Mouse (Mus musculus): ENCODE results near the gene Sh2d3c.

The Sh2d3c gene

GRCm38 (mm10) chr2:32720681-32721229 lies at the start of gene Sh2d3c:
Sh2d3c (plus strand) TSS chr2:32721055.
- peak; percentile 75 for DNase-seq (ENCODE audit: low read depth)

DNA sequence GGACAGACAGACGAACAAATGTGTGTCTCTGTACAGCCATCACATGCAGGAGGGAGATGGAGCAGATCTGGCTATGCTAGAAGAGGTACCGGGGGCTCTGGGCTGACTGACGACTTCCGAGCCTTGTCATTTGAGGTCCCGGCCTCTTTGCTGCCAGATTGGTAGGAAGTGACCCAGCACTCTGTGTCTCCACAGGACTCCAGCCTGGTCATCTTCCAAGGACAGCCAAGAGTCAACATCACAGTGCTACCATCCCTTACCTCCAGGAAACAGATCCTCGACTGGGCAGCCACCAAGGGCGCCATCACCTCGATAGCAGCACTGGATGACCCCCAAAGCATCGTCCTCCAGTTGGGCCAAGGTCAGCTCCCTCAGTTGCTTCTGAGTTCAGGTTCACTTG lies 49.7 kb upstream of the Sh2d3c start:
- DNase-seq (ENCODE audit: low read depth) = no peak

GRCm38 (mm10) chr2:32671907-32672595 lies 48.8 kb upstream of the Sh2d3c start:
- DNase-seq (ENCODE audit: low read depth) = peak; percentile 47

DNA sequence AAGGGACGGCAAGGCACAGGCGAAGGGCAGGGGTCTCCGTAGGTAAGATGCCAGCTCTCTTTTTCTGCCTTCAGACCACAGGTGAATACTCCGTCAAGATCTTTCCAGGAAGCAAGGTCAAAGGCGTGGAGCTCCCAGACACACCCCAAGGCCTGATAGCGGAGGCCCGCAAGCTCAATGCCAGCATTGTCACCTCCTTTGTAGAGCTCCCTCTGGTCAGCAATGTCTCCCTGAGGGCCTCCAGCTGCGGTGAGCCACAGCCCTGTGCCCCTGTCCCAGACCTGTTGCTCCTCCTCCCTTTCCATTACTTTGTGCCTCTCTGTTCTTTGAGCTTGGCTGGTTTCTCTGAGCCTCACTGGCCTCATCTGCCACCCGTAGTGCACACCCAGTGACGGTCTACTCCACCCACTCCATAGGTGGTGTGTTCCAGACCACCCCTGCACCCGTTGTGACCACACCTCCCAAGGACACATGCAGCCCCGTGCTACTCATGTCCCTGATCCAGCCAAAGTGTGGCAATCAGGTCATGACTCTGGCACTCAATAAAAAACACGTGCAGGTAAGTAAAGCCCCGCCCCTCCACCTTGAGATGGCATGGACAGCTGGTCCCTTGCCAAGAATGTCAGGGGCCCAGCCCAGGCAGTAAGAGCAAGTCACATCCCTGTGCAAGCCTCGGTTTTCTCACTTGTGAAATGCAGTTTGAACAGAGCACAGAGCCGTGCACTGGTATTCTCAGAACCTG lies 47.5 kb upstream of the Sh2d3c start:
- DNase-seq (ENCODE audit: low read depth) = no peak

DNA sequence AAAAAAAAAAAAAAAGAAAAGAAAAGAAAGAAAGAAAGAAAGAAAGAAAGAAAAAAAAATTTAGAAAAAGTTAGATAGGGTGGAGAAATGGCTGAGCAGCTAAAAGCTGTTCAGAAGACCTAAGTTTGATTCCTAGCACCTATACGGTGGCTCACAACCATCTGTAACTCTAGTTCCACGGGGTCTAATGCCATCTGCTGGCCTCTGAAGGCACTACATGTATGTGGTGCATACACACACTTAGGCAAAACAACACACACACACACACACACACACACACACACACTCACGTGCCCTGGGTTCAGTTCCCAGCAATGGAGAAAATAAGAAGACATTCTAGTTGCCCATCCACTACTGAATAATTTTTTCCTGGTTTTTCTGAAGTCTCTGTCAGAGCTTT lies 44.0 kb upstream of the Sh2d3c start:
- DNase-seq (ENCODE audit: low read depth) = no peak

- DNase-seq (ENCODE audit: low read depth) = no peak
Observed at GRCm38 (mm10) chr2:32677683-32678082, 43.2 kb upstream of the Sh2d3c start.

DNA sequence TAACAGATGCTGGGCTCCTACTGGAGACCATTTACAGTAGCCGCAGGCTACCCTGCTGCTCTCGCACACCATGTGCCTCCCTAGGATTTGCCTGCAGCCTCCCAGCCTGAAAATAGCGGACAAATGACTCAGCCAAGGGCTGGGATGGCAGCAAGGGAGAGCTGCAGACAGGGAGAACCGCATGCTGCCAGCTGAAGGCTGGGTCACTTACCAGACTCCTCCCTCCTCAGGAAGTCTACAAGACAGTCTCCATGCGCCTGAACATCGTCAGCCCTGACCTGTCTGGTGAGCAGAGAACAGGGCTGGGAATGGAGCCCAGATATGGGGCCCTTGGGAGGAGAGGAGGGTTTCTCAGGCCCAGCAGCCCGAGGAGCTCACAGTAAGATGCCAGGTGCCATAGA lies 40.8 kb upstream of the Sh2d3c start:
- peak; percentile 94 for DNase-seq (ENCODE audit: low read depth)

GRCm38 (mm10) chr2:32680961-32681650 lies 39.7 kb upstream of the Sh2d3c start:
- no peak for DNase-seq (ENCODE audit: low read depth)

GRCm38 (mm10) chr2:32681754-32682153 lies 39.1 kb upstream of the Sh2d3c start:
- DNase-seq (ENCODE audit: low read depth) = no peak

- DNase-seq (ENCODE audit: low read depth) = no peak
Observed at GRCm38 (mm10) chr2:32682721-32683417, 38.0 kb upstream of the Sh2d3c start.

DNA sequence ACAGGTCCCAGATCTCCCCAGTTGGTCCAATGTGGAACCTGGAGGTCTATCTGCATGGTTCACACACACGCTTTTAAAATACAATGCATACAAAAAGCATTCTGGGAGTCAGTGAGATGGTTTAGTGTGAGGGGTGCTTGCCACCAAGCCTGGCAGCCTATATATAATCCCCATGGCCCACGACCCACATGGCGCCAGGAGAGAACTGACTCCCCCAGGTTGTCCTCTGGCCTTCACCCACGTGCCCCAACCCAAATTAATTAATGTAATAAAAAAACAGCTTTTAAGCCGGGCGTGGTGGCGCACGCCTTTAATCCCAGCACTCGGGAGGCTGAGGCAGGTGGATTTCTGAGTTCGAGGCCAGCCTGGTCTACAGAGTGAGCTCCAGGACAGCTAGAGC lies 37.2 kb upstream of the Sh2d3c start:
- DNase-seq (ENCODE audit: low read depth) = no peak

DNA sequence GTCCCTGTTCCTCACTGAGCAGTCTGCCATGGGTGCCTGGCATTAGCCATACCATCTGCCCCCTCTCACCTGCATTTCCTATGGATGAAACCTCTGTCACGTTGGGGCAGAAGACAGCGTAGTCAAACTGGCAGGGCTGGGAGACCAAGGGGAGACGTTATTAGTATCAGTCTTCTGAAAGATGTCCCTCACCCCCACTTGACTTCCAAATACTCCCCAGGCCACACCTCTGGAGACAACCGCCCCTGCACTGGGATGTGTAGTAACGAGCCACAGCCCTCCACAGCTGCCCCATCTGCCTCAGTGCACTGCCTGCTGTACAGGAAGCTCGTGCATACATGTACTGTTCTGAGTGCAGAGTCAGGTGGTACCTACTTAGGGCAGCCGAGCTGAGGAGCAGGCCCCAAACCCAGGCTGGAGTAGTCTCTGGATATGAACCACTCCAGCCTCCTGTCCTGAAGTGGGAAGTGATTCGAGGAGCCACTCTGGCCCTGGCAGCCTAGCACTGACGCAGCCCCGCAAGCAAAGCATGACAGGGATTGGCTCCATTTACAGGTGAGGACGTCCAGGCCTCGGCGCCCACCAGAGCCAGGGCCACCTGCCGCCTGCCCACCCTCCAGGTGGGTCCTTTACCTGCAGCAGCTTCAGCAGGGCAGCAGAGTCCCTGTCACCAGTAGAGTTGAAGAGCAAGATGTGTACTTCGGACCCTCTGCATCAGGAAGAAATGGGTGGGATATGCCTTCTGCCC lies 36.0 kb upstream of the Sh2d3c start:
- DNase-seq (ENCODE audit: low read depth) = no peak

DNA sequence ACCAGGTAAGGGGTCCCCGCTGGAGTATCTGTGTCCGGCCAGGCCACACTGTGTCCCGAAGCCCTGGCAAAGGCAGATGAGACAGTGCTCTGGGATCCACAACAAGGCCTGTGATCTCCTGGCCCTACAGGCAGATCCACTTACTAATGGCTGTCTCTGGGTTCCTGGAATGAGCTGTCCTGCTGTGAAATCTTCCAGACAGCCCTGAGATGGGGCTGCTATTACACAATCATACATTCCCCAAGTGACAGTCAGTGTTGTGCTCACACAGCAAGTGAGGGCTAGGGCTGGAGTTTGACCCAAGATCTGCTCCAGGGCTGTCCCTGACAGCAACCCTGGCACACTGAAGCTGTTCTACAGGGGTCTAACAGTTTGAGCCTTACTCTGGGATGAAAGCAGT lies 35.0 kb upstream of the Sh2d3c start:
- peak; percentile 72 for DNase-seq (ENCODE audit: low read depth)

DNA sequence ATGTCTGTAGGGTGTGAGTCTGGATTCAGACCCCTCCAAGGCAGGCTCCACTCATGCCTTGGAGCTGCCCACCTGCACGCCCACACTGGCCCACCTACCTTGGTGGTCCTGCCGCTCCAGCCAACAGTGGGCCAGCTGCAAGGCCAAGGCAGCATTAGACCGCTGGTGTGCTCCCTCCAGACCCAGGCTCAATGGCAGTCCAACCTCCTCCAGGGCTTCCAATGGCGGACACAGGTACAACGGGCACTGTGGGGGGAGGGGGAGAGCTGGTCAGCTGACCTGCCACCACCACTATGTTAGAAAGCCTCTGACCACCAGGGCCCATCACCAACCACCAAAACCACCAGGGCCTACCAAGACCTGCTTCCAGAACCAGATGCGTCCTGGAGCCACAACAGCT lies 34.2 kb upstream of the Sh2d3c start:
- no peak for DNase-seq (ENCODE audit: low read depth)

- no peak for DNase-seq (ENCODE audit: low read depth)
Observed at GRCm38 (mm10) chr2:32687562-32687961, 33.3 kb upstream of the Sh2d3c start.

DNA sequence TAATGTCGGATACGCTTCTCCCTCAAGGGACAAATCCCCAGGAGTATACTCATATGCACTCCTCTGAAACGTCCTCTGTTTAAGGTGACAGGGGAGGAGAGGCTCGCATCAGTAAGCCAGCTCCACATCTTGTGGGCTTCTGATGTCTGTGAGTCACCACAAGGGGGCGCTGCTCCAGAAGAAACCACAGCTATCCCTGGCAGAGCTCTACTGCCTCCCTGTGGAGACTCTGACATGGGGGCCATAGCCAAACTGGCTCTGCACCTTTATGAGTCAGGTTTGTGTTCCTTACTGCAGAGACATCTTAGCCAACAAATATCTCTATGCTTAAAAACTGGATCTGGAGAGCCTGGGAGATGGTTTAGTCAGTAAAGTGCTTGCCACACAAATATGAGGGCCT lies 31.4 kb upstream of the Sh2d3c start:
- peak; percentile 96 for DNase-seq (ENCODE audit: low read depth)

- no peak for DNase-seq (ENCODE audit: low read depth)
Observed at GRCm38 (mm10) chr2:32691041-32691440, 29.8 kb upstream of the Sh2d3c start.

GRCm38 (mm10) chr2:32692496-32692895 lies 28.4 kb upstream of the Sh2d3c start:
- DNase-seq (ENCODE audit: low read depth) = no peak

DNA sequence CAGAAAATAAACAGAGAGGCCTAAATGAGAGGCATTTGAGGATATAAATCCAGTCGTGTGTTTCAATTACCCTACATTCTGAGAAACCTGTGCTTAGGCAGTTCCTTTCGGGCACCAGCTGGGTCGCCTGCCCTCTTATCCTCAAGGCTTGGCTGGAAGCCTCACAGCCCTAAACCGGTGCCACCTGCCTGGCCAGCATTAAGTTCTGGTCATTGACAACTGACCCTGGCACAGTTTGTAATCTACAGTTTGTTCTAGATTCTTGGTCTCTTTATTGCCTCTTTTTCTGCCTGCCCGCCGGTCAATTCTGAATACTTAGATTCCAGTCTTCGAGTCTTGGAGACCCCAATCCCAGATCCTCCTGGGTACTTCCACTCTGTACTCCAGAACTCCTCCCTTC lies 27.6 kb upstream of the Sh2d3c start:
- DNase-seq (ENCODE audit: low read depth) = no peak

DNA sequence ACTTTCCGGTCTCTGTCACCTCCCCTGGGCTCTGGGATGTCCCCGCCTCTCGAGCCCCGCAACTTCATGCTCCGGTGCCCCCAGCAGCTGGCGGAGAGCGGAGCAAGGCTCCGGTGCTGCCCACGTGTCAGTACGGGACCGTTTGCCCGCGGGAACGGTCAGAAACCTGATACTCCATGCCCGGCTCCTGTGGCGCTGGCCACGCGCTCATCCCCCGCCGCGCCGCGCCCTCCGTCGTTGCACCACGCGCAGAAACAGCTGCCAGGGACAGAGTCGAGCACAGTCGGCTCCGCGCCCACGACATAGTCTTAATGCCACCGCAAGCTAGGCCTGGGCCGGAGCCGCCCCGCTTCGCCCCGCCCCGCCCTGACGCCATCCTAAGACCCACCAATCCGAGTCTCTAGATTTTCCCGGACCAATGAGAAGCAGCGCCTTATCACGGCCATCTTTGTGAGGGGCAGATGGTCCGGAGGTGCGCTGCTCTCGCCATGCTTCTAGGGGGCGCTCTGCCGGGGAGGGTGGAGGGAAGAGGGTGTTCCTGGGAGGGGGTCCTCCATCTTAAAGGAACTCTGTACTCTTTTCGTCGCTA lies 26.9 kb upstream of the Sh2d3c start:
- peak; percentile 98 for DNase-seq (ENCODE audit: low read depth)

DNA sequence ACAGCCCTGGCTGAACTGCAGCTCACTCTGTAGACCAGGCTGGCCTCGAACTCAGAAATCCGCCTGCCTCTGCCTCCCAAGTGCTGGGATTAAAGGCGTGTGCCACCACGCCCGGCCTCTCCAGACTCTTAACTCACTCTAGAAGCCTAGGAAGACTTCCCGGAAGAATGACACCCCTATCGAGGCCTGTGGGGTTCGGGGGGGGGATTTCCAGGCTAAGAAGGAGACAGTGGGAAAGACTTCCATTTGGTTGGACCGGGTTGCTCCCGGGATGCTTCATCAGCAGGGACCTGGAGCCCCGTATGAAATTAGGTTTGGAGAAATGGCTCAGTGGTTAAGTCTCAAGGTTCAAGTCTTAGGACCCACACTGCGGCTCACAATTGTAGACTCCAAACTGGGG lies 26.2 kb upstream of the Sh2d3c start:
- no peak for DNase-seq (ENCODE audit: low read depth)
